Mouse (Mus musculus): ENCODE results near the gene Ripk1. TPM values are rescaled to one million over a fixed set of nuclear protein-coding genes. Genes with fewer than 3 reads are reported as not detected.

Gene Ripk1
- 9.7 and 20.6 TPM in 2 replicates for polyA plus RNA-seq (2014; fragmentation: Nextera tagmentation; extraction: Ambion mirVana)

DNA sequence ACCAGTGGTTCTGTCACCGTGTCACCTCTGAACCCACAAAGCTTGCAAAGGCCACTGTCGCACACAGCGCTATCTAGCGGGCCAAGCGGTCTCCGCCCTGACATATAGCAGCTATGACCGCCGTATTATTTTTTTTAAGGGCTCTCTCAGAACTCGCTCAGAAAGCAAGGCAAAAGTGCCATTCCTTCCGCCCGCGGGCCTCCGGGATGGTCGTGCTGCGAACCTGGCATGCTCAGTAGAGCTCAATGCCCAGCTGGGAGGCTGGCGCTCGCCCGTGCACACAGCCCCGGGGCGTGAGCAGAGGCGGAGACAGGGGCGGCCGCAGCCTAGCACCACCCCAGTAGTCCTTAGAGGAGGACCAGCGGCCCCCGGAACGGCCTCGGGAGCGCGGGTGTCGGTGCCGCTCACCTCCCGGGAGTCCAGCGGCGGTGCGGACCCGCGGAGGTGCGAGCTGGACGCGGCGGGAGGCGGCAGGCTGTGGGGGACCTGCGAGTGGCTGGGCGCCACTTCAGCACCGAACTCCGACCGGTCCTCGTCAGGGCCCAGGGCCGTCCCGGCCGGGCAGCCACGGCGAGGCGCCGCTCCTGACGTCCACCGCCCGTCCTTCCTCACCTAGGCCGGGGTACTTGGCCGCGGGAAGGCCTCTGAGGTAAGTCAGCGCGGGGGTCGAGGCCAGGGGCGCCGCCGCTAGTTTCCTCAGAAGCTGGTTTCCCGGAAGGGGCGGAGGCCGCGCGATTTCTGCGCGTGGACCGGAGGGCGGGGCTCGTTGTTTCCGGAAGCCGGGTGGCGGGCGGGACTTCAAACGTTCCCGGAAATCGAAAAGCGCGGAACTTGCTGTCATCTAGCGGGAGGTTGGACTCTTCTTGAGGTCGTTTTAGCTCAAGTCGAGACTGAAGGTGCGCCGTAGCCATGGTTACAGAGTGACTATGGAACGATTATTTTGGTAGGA is at the start of gene Ripk1, which contains the start of gene Serpinb6a:
TSS of gene Ripk1 (plus strand) at position 306 of the 949 bp plus-strand sequence.
TSS of gene Serpinb6a (minus strand) at position 737 of the 949 bp plus-strand sequence.
- H3K27me3 ChIP-seq (ENCODE audit: control insufficient read depth, insufficient read depth, low read length), result no peaks in the 10 kb centered on the region
- no peaks in the 10 kb centered on the region for H3K36me3 ChIP-seq (ENCODE audit: control insufficient read depth, insufficient read depth, low read length)
- peak within 1 kb of the TSS; percentile 88 for H3K27ac ChIP-seq (ENCODE audit: low read depth, low read length)
- WGBS, result under 1% methylated on average over 75 of the region's 92 CpGs
- peak within 1 kb of the TSS; percentile 73 for H3K4me2 ChIP-seq (replicated peaks; ENCODE audit: low read depth, low read length)
- peak; percentile 98 for ATAC-seq (ENCODE audit: low FRiP score, low TSS enrichment)
- H3K9ac ChIP-seq (ENCODE audit: low read depth, low read length), result peak within 1 kb of the TSS; percentile 76
- H3K4me1 ChIP-seq (ENCODE audit: control insufficient read depth, insufficient read depth, low read length), result peaks cover 6% of the 10 kb centered on the region; the same call in 1 of the 2 replicates
- peak within 1 kb of the TSS; percentile 75 for H3K4me3 ChIP-seq (ENCODE audit: low read length)
- no peaks in the 10 kb centered on the region for H3K9me3 ChIP-seq (ENCODE audit: control insufficient read depth, low read length)

DNA sequence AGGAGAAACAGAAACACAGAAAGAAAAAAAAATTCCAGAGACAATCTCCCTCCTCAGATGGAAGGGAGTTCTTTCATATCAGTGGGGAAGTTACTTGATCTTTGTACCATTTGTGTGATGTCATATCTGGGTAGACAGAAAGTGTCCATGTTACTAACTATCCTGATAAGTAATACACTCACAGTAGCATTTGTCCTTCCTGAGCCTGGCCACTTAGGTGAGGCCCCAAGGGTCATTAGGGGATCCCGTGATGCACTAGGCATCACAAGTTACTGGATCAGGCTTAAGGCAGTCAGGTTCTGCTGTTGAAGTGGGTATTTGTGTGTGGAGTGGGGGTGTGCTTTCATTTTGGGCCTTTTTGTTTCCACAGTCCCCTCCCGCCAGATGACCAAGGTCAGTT is 49.2 kb upstream of the Ripk1 start:
- no peak overlapping the region for H3K4me2 ChIP-seq (replicated peaks; ENCODE audit: low read depth, low read length)
- WGBS, result 86% methylated on average over 2 of the region's 2 CpGs

DNA sequence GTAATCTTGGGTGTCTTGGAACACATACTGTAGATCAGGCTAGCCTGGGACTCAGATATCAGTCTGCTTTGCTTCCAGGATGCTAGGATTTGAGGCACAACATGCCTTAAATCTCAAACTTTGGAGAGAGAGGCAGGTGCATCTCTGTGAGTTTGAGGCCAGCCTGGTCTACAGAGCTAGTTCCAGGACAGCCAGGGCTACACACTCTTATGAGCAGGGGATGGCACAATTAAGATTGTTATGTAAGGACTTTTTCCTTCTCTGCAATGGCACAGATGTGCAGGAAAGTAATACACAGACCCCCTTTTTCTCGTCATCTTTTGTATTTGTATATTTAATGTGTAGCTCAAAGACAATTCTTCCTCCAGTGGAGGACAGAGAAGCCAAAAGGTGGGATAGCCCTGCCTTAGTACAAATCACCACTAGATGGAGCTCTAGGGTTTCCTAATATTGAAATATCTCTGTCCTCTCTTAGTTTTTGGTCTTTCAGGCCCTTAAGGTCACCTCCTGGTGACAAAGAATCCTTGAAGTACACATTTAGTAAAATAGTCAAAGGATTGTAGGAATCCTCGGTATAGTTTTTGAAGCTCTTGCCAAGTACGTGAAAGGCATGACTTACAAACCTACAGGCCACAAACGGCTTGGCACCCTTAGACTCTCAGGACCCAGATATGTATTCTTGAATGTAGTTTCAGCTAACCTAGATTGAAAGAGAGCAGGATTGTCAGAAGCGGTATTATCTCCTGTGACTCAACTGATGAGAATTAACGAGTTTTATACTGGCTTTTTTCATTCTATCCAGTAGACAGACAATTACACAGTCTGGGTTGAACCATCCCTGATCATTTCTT is 45.4 kb upstream of the Ripk1 start:
- ATAC-seq (ENCODE audit: low FRiP score, low TSS enrichment), result peak; percentile 52; the same call in 1 of the 2 replicates
- 45% methylated on average over 6 of the region's 6 CpGs for WGBS
- H3K27ac ChIP-seq (ENCODE audit: low read depth, low read length), result no peak overlapping the region

More for the DNA sequence above, 49.2 kb upstream of the Ripk1 start:
- Histone ChIP-seq H3K4me3 (ENCODE audit: low read length) (no peak overlapping the region), H3K9ac (ENCODE audit: low read depth, low read length) (no peak overlapping the region), H3K27ac (ENCODE audit: low read depth, low read length) (no peak overlapping the region), H3K36me3 (ENCODE audit: control insufficient read depth, insufficient read depth, low read length) (no peaks in the 10 kb centered on the region), H3K9me3 (ENCODE audit: control insufficient read depth, low read length) (no peaks in the 10 kb centered on the region), H3K4me1 (ENCODE audit: control insufficient read depth, insufficient read depth, low read length) (no peaks in the 10 kb centered on the region), H3K27me3 (ENCODE audit: control insufficient read depth, insufficient read depth, low read length) (no peaks in the 10 kb centered on the region)
- no peak for ATAC-seq (ENCODE audit: low FRiP score, low TSS enrichment)

GRCm38 (mm10) chr13:33959771-33960170 is 42.4 kb upstream of the Ripk1 start:
- H3K27ac ChIP-seq (ENCODE audit: low read depth, low read length), result no peak overlapping the region
- no peaks in the 10 kb centered on the region for H3K9me3 ChIP-seq (ENCODE audit: control insufficient read depth, low read length)
- no peaks in the 10 kb centered on the region for H3K27me3 ChIP-seq (ENCODE audit: control insufficient read depth, insufficient read depth, low read length)
- no peaks in the 10 kb centered on the region for H3K4me1 ChIP-seq (ENCODE audit: control insufficient read depth, insufficient read depth, low read length)
- 93% methylated on average over 2 of the region's 2 CpGs for WGBS
- H3K36me3 ChIP-seq (ENCODE audit: control insufficient read depth, insufficient read depth, low read length), result no peaks in the 10 kb centered on the region
- no peak overlapping the region for H3K4me3 ChIP-seq (ENCODE audit: low read length)
- no peak overlapping the region for H3K9ac ChIP-seq (ENCODE audit: low read depth, low read length)
- no peak for ATAC-seq (ENCODE audit: low FRiP score, low TSS enrichment)
- no peak overlapping the region for H3K4me2 ChIP-seq (replicated peaks; ENCODE audit: low read depth, low read length)

More for the DNA sequence above, 45.4 kb upstream of the Ripk1 start:
- Histone ChIP-seq H3K4me2 (replicated peaks; ENCODE audit: low read depth, low read length) (no peak overlapping the region), H3K9me3 (ENCODE audit: control insufficient read depth, low read length) (no peaks in the 10 kb centered on the region), H3K9ac (ENCODE audit: low read depth, low read length) (no peak overlapping the region), H3K36me3 (ENCODE audit: control insufficient read depth, insufficient read depth, low read length) (no peaks in the 10 kb centered on the region), H3K4me3 (ENCODE audit: low read length) (no peak overlapping the region), H3K27me3 (ENCODE audit: control insufficient read depth, insufficient read depth, low read length) (no peaks in the 10 kb centered on the region), H3K4me1 (ENCODE audit: control insufficient read depth, insufficient read depth, low read length) (no peaks in the 10 kb centered on the region)

DNA sequence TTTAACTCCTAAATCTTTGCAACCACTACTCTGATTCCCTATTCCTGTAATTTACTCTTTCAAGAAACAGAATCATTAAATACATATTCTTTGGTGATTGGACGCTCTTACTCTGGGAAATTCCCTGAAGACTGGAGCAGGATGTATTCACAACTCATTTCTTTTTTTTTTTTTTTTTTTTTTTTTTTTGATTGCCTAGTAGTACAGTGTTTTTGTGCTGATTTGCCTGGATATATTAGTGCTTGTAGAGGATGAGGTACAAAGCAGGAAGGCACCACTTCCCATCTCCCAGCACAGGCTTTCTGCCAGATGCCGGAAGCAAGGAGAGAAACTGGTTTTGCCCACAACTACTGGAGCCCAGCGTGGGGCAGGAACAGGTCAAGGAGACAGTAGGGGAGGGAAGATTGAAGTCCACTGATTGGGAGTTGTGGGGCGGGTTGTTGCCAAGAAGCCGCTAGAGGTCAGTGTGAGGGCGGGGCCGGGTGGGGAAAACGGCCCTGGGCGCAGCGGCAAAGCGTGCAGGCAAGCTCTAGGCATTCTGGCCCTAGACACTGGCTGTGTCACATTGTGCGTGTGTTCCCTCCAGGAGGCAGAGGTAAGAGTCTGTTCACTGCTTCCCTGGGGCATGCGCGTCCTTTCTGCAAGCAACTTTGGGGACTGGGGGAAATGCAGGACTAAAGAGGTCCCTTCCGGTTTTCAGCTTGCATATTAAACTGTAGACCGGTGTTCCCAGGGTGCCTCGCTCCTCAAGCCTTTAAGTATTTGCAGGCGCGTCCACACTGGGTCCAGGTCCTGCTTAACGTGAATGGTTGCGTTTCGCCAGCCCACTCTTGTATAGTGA is 37.7 kb upstream of the Ripk1 start, which contains the start of gene Nqo2:
TSS of gene Nqo2 (plus strand) at position 482 of the 841 bp plus-strand sequence.
- Histone ChIP-seq H3K9ac (ENCODE audit: low read depth, low read length) (peak within 1 kb of the TSS; percentile 65), H3K4me1 (ENCODE audit: control insufficient read depth, insufficient read depth, low read length) (peaks cover 6% of the 10 kb centered on the region; the same call in 1 of the 2 replicates), H3K36me3 (ENCODE audit: control insufficient read depth, insufficient read depth, low read length) (no peaks in the 10 kb centered on the region), H3K27me3 (ENCODE audit: control insufficient read depth, insufficient read depth, low read length) (no peaks in the 10 kb centered on the region), H3K9me3 (ENCODE audit: control insufficient read depth, low read length) (no peaks in the 10 kb centered on the region), H3K4me2 (replicated peaks; ENCODE audit: low read depth, low read length) (peak within 1 kb of the TSS; percentile 51), H3K4me3 (ENCODE audit: low read length) (peak within 1 kb of the TSS; percentile 59), H3K27ac (ENCODE audit: low read depth, low read length) (peak within 1 kb of the TSS; percentile 96)
- WGBS, result 3% methylated on average over 22 of the region's 22 CpGs
- ATAC-seq (ENCODE audit: low FRiP score, low TSS enrichment), result peak; percentile 95

DNA sequence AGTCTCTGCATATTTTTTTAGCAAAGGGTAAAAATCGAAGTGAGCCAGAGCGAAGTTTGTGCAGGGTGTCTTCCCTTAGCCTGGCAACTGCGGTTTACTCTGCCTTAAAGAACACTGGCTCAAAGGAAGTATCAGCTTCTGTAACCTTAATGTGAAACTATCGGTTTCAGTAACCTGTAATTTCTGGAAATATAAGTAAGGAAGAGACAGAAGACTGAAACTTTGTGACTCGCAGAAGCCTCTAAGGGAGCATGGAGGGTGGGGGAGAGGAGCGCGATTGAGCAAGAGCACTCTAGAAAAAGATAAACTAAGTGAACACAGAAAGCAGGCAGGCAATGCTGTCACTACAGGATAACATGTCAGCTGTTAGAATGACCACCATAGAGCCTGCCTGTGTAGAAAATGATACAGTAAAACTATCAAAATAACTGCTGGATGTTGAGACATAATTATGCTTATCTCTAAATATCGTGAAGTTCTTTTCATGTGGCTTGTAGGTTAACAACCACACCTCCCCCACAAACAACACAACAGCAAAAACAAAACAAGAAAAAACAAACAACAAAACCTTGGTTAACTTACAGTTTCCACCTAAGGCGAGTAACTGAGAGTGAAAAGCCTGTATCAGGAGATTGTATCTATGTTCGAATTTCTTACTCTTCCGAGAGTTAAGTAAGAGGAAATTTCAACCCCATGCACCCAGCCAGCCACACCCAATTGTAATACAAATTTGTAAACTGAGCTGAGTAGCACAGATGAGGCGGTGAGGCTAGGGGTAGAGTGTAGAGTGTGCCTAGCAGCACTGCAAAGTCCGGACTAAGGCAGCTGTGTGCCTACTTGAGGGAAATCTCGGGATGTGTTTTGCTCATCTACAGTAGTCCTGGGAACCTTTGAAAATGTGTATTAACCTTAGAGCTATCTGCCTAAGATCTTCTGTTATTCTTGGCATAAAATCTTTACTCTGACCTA is 36.8 kb upstream of the Ripk1 start:
- Histone ChIP-seq H3K9me3 (ENCODE audit: control insufficient read depth, low read length) (no peaks in the 10 kb centered on the region), H3K27ac (ENCODE audit: low read depth, low read length) (peak overlapping the region; percentile 96), H3K4me3 (ENCODE audit: low read length) (peak overlapping the region; percentile 59), H3K4me2 (replicated peaks; ENCODE audit: low read depth, low read length) (peak overlapping the region; percentile 51), H3K4me1 (ENCODE audit: control insufficient read depth, insufficient read depth, low read length) (peaks cover 6% of the 10 kb centered on the region; the same call in 1 of the 2 replicates), H3K27me3 (ENCODE audit: control insufficient read depth, insufficient read depth, low read length) (no peaks in the 10 kb centered on the region), H3K9ac (ENCODE audit: low read depth, low read length) (peak overlapping the region; percentile 65), H3K36me3 (ENCODE audit: control insufficient read depth, insufficient read depth, low read length) (no peaks in the 10 kb centered on the region; the same call in 1 of the 2 replicates)
- ATAC-seq (ENCODE audit: low FRiP score, low TSS enrichment), result peak; percentile 36
- WGBS, result 18% methylated on average over 14 of the region's 14 CpGs

- no peaks in the 10 kb centered on the region for H3K27me3 ChIP-seq (ENCODE audit: control insufficient read depth, insufficient read depth, low read length)
- H3K9ac ChIP-seq (ENCODE audit: low read depth, low read length), result no peak overlapping the region
- H3K4me2 ChIP-seq (replicated peaks; ENCODE audit: low read depth, low read length), result no peak overlapping the region; the same call in 1 of the 2 replicates
- ATAC-seq (ENCODE audit: low FRiP score, low TSS enrichment), result no peak
- H3K4me1 ChIP-seq (ENCODE audit: control insufficient read depth, insufficient read depth, low read length), result peaks cover 6% of the 10 kb centered on the region; the same call in 1 of the 2 replicates
- H3K27ac ChIP-seq (ENCODE audit: low read depth, low read length), result no peak overlapping the region
- H3K9me3 ChIP-seq (ENCODE audit: control insufficient read depth, low read length), result no peaks in the 10 kb centered on the region
- peak overlapping the region; percentile 59; the same call in 1 of the 2 replicates for H3K4me3 ChIP-seq (ENCODE audit: low read length)
- H3K36me3 ChIP-seq (ENCODE audit: control insufficient read depth, insufficient read depth, low read length), result no peaks in the 10 kb centered on the region; the same call in 1 of the 2 replicates
- WGBS, result 58% methylated on average over 4 of the region's 4 CpGs
Measured at GRCm38 (mm10) chr13:33966025-33966412, 36.1 kb upstream of the Ripk1 start.

Data from kidney, embryonic 14.5 days (tissue).